Mouse (Mus musculus) bone marrow, adult 2 months (tissue): ENCODE data around the gene Lrrc31. TPM values are rescaled to one million over a fixed set of nuclear protein-coding genes. Genes with fewer than 3 reads are reported as not detected.

Experiments
- H3K27ac ChIP-seq: fragments of 200-500 bp; 2 replicates; pipeline ENCODE4 v1.5.1; 2012; ENCODE audit warnings: low read depth, mild to moderate bottlenecking, control low read depth, inconsistent platforms, low read length; ENCODE audit not compliant: control insufficient read depth, poor library complexity, insufficient read depth
- H3K4me1 ChIP-seq: fragments of 200-500 bp; 2 replicates; pipeline ENCODE4 v1.6.1; 2011; ENCODE audit warnings: low read length; ENCODE audit not compliant: control insufficient read depth, insufficient read depth
- H3K4me3 ChIP-seq: fragments of 200-500 bp; replicated peaks from 2 replicates; pipeline ENCODE3; 2011; ENCODE audit warnings: mild to moderate bottlenecking, low read depth, low read length, control low read depth; ENCODE audit not compliant: control insufficient read depth
- CTCF ChIP-seq: fragments of 200-500 bp; IDR thresholded peaks from 2 replicates; pipeline ENCODE4 v1.5.1; 2011; ENCODE audit warnings: low read length, control low read depth; ENCODE audit not compliant: control insufficient read depth, insufficient read depth
- POLR2A ChIP-seq: fragments of 200-500 bp; IDR thresholded peaks from 2 replicates; pipeline ENCODE4 v1.6.1; 2011; ENCODE audit warnings: low read depth, mild to moderate bottlenecking, control low read depth, low read length, borderline replicate concordance; ENCODE audit not compliant: control insufficient read depth
- WGBS: fragments of 180-500 bp; shearing (Covaris S2); methylation state at CpG from one replicate; pipeline ENCODE4 v1.1.7; 2018; 5-methylcytosine and 5-hydroxymethylcytosine counted together
- polyA plus RNA-seq: library from polyadenylated mRNA; stranded (reverse); fragments of >200 nt; gene quantifications from 2 replicates; pipeline ENCODE4 v1.2.4, GENCODE M21; 2011; ENCODE audit warnings: low replicate concordance; ENCODE audit not compliant: missing spikeins, insufficient read depth, insufficient read length

Lrrc31 gene
- polyA plus RNA-seq, 1 experiment: 2.2 TPM

- no peak overlapping the region for H3K4me3 ChIP-seq
- TF ChIP-seq POLR2A: no peak
- TF ChIP-seq CTCF: no peak
- no peaks in the 10 kb centered on the region for H3K4me1 ChIP-seq
- H3K27ac ChIP-seq: no peak overlapping the region
- WGBS: 67% methylated on average over 10 of the region's 10 CpGs
Measured at GRCm38 (mm10) chr3:30724848-30725465, 25.3 kb upstream of the Lrrc31 start.

- Histone ChIP-seq H3K4me1 (no peaks in the 10 kb centered on the region), H3K27ac (no peak overlapping the region), H3K4me3 (no peak overlapping the region)
- no peak for TF ChIP-seq POLR2A
- TF ChIP-seq CTCF: no peak
- WGBS: 77% methylated on average over 10 of the region's 10 CpGs
Measured at GRCm38 (mm10) chr3:30724105-30724824, 24.6 kb upstream of the Lrrc31 start.

GRCm38 (mm10) chr3:30723179-30723578 lies 23.5 kb upstream of the Lrrc31 start:
- Histone ChIP-seq H3K4me3 (no peak overlapping the region), H3K4me1 (no peaks in the 10 kb centered on the region), H3K27ac (no peak overlapping the region)
- TF ChIP-seq CTCF: no peak
- no peak for TF ChIP-seq POLR2A
- WGBS: 69% methylated on average over 5 of the region's 5 CpGs

GRCm38 (mm10) chr3:30722461-30722860 lies 22.8 kb upstream of the Lrrc31 start:
- WGBS: 75% methylated on average over 2 of the region's 2 CpGs

GRCm38 (mm10) chr3:30722036-30722435 lies 22.4 kb upstream of the Lrrc31 start:
- H3K4me1 ChIP-seq: no peaks in the 10 kb centered on the region
- 80% methylated on average over 4 of the region's 4 CpGs for WGBS
- no peak overlapping the region for H3K27ac ChIP-seq
- no peak overlapping the region for H3K4me3 ChIP-seq
- TF ChIP-seq CTCF: no peak
- TF ChIP-seq POLR2A: no peak

More at GRCm38 (mm10) chr3:30722461-30722860, 22.8 kb upstream of the Lrrc31 start:
- Histone ChIP-seq H3K27ac (no peak overlapping the region), H3K4me3 (no peak overlapping the region), H3K4me1 (no peaks in the 10 kb centered on the region)
- TF ChIP-seq POLR2A (no peak), CTCF (no peak)

- H3K4me3 ChIP-seq: no peak overlapping the region
- TF ChIP-seq CTCF (no peak), POLR2A (no peak)
- no peaks in the 10 kb centered on the region for H3K4me1 ChIP-seq
- H3K27ac ChIP-seq: no peak overlapping the region
- 58% methylated on average over 3 of the region's 3 CpGs for WGBS
Measured at GRCm38 (mm10) chr3:30718649-30719048, 19.0 kb upstream of the Lrrc31 start.

GRCm38 (mm10) chr3:30713334-30713733 lies 13.7 kb upstream of the Lrrc31 start:
- H3K4me1 ChIP-seq: no peaks in the 10 kb centered on the region
- no peak for TF ChIP-seq CTCF
- no peak for TF ChIP-seq POLR2A
- WGBS: 84% methylated on average over 1 of the region's 1 CpGs

GRCm38 (mm10) chr3:30710191-30710590 lies 10.5 kb upstream of the Lrrc31 start:
- 67% methylated on average over 6 of the region's 6 CpGs for WGBS
- H3K27ac ChIP-seq: no peak overlapping the region
- TF ChIP-seq CTCF (no peak), POLR2A (no peak)

More at GRCm38 (mm10) chr3:30713334-30713733, 13.7 kb upstream of the Lrrc31 start:
- Histone ChIP-seq H3K27ac (no peak overlapping the region), H3K4me3 (no peak overlapping the region)

GRCm38 (mm10) chr3:30706614-30707276 lies 7.1 kb upstream of the Lrrc31 start:
- H3K27ac ChIP-seq: no peak overlapping the region
- no peaks in the 10 kb centered on the region; the same call in 1 of the 2 replicates for H3K4me1 ChIP-seq
- no peak for TF ChIP-seq POLR2A
- no peak for TF ChIP-seq CTCF
- WGBS: 26% methylated on average over 4 of the region's 4 CpGs
- H3K4me3 ChIP-seq: no peak overlapping the region

More at GRCm38 (mm10) chr3:30710191-30710590, 10.5 kb upstream of the Lrrc31 start:
- no peaks in the 10 kb centered on the region; the same call in 1 of the 2 replicates for H3K4me1 ChIP-seq
- H3K4me3 ChIP-seq: no peak overlapping the region
